Mouse (Mus musculus) hindbrain, embryonic 10.5 days (tissue): ENCODE measurements around the gene Dock9. TPM values are rescaled to one million over a fixed set of nuclear protein-coding genes. Genes with fewer than 3 reads are reported as not detected.
"Not testable (repeated sequence)": the region's sequence is repeated elsewhere in the genome, so short reads cannot be mapped to it uniquely, and the experiment has no call there.

Experiments used
- DNase-seq: peaks from one replicate; pipeline ENCODE4 v3.0.0-alpha.2; 2017; ENCODE audit warnings: low spot score
- H3K27ac ChIP-seq: fragments of 300-500 bp; sonication (generic); 2 replicates; pipeline ENCODE4 v1.5.1; 2016; ENCODE audit warnings: mild to moderate bottlenecking, moderate library complexity
- H3K27me3 ChIP-seq: fragments of 300-500 bp; sonication (generic); 2 replicates; pipeline ENCODE4 v1.6.1; 2016; ENCODE audit warnings: mild to moderate bottlenecking; ENCODE audit not compliant: poor library complexity, insufficient read depth, severe bottlenecking
- H3K36me3 ChIP-seq: fragments of 300-500 bp; sonication (generic); 2 replicates; pipeline ENCODE4 v1.6.1; 2016; ENCODE audit warnings: mild to moderate bottlenecking, moderate library complexity
- H3K4me1 ChIP-seq: fragments of 300-500 bp; sonication (generic); replicated peaks from 2 replicates; pipeline ENCODE4 v1.6.1; 2016; ENCODE audit warnings: mild to moderate bottlenecking
- H3K4me3 ChIP-seq: fragments of 300-500 bp; sonication (generic); 2 replicates; pipeline ENCODE4 v1.5.1; 2016; ENCODE audit warnings: mild to moderate bottlenecking, moderate library complexity
- H3K9me3 ChIP-seq: fragments of 300-500 bp; sonication (generic); 2 replicates; pipeline ENCODE4 v1.6.1; 2016; ENCODE audit warnings: mild to moderate bottlenecking, moderate library complexity
- WGBS: fragments of 180-500 bp; shearing (Covaris S2); methylation state at CpG from one replicate; pipeline ENCODE4 v1.1.7; 2016; 5-methylcytosine and 5-hydroxymethylcytosine counted together
- polyA plus RNA-seq: library from polyadenylated mRNA; unstranded; fragments of >200 nt; fragmentation: Nextera tagmentation; extraction: Ambion mirVana; gene quantifications from 2 replicates; pipeline ENCODE4 v1.2.1, GENCODE M21; 2016

Gene Dock9
- polyA plus RNA-seq, 1 experiment from 2014 or later = 3.3 TPM

DNA sequence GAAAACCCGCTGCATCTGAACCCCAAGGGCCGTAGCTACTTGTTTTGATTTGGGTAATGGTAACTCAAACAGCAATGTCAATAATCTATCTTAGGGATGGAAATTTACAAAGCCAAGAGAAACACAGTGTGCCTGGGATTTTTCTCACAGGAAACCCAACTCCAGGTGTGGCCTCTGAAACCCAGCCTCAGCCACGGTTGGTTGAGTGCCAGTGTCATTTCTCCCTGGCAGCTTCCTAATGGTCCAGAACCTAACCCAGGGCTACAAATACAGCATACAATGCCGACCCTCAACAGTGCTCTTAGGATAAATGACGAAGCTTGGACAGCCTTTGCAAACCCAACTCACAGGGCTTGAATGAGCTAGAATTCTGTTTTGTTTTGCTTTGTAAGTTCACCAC is 92.0 kb downstream of the Dock9 start:
- Histone ChIP-seq H3K4me3 (no peak overlapping the region), H3K36me3 (no peaks in the 10 kb centered on the region), H3K4me1 (0 out of 2 replicates have a peak, but pooled peaks cover 5% of the 10 kb centered on the region), H3K27ac (no peak overlapping the region), H3K9me3 (no peaks in the 10 kb centered on the region), H3K27me3 (no peaks in the 10 kb centered on the region)
- no peak for DNase-seq
- 74% methylated on average over 5 of the region's 5 CpGs for WGBS

- no peaks in the 10 kb centered on the region for H3K9me3 ChIP-seq
- 57% methylated on average over 4 of the region's 4 CpGs for WGBS
- H3K27ac ChIP-seq = no peak overlapping the region
- peaks cover 19% of the 10 kb centered on the region for H3K4me1 ChIP-seq
- H3K4me3 ChIP-seq = no peak overlapping the region
- H3K36me3 ChIP-seq = no peaks in the 10 kb centered on the region
- no peaks in the 10 kb centered on the region for H3K27me3 ChIP-seq
- no peak for DNase-seq
Measured at GRCm38 (mm10) chr14:121702534-121702933, 95.1 kb downstream of the Dock9 start.

DNA sequence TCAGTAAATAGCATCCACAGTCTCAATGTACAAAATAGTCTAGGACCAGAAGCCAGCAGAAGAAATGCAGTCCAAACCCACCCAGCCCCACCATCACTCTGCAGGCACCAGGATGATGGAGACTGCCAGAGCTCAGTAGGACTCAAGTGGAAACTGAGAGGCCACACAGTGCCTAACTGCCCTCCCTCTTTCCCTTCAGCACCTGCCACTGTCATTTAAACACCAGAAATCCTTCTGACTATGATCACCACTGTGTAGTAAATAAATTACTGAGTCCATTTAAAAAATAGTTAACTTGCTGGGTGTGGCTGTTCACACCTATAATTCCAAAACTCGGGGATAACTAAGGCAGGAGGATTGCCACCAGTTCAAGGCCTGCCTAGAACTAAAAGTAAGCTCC is 97.6 kb downstream of the Dock9 start:
- H3K4me3 ChIP-seq = no peak overlapping the region
- H3K27me3 ChIP-seq = no peaks in the 10 kb centered on the region
- peaks cover 28% of the 10 kb centered on the region for H3K4me1 ChIP-seq
- 81% methylated on average over 1 of the region's 1 CpGs for WGBS
- no peak for DNase-seq
- H3K36me3 ChIP-seq = no peaks in the 10 kb centered on the region
- no peak overlapping the region for H3K27ac ChIP-seq
- H3K9me3 ChIP-seq = no peaks in the 10 kb centered on the region

DNA sequence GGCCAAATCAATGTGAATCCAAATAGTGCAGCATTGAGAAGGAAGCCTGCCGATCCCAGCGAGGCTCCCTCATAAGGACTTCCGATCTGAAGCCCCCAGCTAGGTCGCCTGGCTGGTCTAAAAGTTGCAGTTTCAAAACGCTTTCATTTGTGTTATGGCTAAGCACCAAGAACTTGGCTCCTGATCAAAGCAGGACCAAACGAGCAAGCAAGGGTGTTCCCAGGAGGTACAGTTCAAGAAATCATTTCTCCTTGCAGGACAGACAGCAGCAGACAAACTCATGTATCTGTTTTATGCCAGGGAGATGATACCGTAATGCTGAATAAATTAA is 99.1 kb downstream of the Dock9 start:
- Histone ChIP-seq H3K4me1 (peaks cover 28% of the 10 kb centered on the region), H3K27ac (peak overlapping the region; percentile 79), H3K27me3 (no peaks in the 10 kb centered on the region), H3K4me3 (peak overlapping the region; percentile 48), H3K9me3 (no peaks in the 10 kb centered on the region), H3K36me3 (no peaks in the 10 kb centered on the region)
- 23% methylated on average over 7 of the region's 7 CpGs for WGBS
- no peak for DNase-seq

DNA sequence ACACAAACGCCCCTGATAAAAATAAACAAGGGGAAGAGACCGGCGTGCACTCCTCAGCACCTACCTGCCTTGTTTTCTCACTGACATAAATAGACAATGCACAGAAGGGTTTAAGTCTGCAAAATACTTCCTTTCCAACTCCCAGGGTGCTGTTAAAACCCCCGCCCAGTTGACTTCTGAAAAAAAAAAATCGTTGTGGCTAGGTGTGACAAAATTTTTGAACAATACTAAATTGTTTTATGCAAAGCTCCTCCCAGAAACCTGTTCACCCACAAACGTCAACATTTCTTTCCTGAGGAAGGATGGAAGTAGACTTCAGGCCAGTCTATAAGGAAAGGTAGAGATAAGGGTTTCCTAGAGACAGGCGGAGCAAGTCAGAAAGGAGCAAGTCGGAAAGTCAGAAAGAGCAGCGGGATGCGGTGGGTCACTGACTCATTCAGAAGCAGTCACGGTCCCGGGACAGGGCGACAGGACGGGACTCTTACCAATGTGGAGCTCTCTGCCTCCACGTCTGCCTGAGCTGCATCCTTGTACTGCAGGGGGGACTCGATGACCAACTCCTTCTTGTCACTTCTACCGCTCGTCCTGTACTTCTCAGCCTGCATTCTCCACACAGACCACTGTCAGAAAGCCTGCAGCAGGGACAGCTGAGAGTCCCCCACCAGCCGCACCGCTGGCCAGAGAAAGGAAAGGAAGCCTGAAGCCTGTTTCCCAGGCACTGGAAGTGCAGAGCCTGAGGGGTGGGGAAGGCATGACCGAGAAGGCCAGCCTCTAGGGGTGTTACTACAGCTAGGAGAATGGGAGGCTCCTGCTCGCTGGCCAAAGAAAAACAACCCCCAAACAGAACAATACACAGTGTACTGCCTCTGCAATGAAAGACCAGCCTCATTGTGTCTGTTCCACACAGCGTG is 99.7 kb downstream of the Dock9 start:
- H3K27ac ChIP-seq = peak overlapping the region; percentile 79
- 12% methylated on average over 23 of the region's 23 CpGs for WGBS
- no peaks in the 10 kb centered on the region for H3K27me3 ChIP-seq
- peaks cover 28% of the 10 kb centered on the region for H3K4me1 ChIP-seq
- DNase-seq = peak; percentile 67
- H3K36me3 ChIP-seq = no peaks in the 10 kb centered on the region
- no peaks in the 10 kb centered on the region for H3K9me3 ChIP-seq
- peak overlapping the region; percentile 48 for H3K4me3 ChIP-seq

DNA sequence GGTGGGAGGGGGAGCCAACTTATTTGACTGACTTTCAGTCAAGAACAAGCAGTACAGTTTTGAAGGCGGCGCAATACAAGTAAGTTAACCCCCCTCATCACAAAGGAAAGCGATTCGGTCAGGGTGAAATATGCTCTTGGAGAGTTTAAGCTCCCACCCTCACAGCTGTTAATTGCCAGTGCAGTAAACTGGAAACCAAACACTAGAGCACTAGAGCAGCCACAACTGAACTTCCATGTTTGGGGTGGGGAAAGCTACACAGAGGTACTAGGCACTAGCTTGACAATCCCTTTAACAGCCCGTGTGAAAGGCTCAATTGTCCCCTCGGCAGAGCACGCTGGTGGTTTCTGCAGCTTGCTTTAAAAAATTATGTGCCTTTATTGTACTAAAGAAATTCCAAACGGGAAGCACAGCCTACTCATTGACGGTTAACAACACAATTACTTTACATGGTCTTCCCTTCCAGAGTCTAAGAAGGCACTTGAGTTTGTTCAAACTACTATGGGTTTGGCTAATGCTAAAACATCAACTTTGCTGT is 100.4 kb downstream of the Dock9 start:
- DNase-seq = peak; percentile 12
- H3K27ac ChIP-seq = peak overlapping the region; percentile 79; the same call in 1 of the 2 replicates

DNA sequence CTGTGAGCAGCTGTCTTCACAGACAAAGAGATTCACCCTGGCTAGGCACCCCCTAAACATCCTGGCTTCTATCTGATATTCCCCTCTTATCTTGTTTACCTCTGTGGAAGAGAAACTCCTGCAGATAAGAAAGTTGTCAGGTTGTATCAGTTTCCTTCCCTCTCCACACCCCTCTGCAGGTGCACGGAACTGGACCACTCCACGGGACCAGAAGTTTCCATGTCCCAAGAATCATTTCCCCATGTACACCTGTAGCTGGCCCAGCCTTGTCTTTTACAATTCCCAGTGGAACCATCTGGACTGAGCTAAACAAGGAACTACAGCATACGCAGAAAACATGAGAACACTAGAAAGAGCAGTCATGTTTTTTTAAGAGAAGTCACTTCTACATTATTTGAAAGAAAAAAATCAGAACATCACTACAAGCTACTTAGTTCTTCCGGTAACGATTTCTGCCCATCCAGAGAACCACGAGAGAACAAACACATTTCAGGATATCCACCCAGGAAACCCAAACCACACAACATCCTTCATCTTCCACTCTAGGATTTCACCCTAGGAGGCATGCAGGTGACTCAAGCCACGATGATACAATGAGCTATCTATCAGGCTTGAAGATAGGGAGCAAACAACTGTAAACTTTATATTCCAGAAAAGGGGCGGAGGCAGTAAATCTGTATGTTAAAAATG is 101.1 kb downstream of the Dock9 start:
- Histone ChIP-seq H3K36me3 (no peaks in the 10 kb centered on the region), H3K9me3 (no peaks in the 10 kb centered on the region), H3K27ac (no peak overlapping the region; the same call in 1 of the 2 replicates), H3K4me3 (no peak overlapping the region), H3K4me1 (peaks cover 28% of the 10 kb centered on the region), H3K27me3 (no peaks in the 10 kb centered on the region)
- WGBS = 86% methylated on average over 8 of the region's 8 CpGs
- no peak for DNase-seq

More for the DNA sequence above, 100.4 kb downstream of the Dock9 start:
- H3K9me3 ChIP-seq = no peaks in the 10 kb centered on the region
- no peaks in the 10 kb centered on the region for H3K27me3 ChIP-seq
- peaks cover 28% of the 10 kb centered on the region for H3K4me1 ChIP-seq
- WGBS = 47% methylated on average over 9 of the region's 9 CpGs
- H3K4me3 ChIP-seq = peak overlapping the region; percentile 48
- H3K36me3 ChIP-seq = no peaks in the 10 kb centered on the region

DNA sequence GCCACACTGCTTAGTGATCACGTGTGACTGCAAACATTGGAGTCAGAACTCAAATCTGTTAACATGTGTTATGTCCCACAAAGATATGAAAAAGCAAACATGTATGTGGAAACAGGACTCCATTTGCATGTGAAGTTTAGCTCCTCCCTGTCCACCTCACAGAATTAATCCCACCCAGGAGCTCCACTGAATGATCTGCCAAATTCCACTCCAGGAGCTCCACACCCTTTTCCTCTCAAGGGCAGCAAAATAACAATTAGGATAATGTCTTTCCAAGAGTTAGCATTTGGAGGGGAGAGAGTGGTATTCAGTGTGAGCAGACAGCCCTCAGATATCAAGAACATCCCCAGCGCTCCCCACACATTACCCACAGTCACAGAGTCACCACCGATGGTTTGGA is 102.9 kb downstream of the Dock9 start:
- no peaks in the 10 kb centered on the region for H3K27me3 ChIP-seq
- no peaks in the 10 kb centered on the region for H3K9me3 ChIP-seq
- H3K4me3 ChIP-seq = no peak overlapping the region
- peaks cover 28% of the 10 kb centered on the region for H3K4me1 ChIP-seq
- H3K36me3 ChIP-seq = no peaks in the 10 kb centered on the region
- DNase-seq = no peak
- no peak overlapping the region for H3K27ac ChIP-seq
- WGBS = 88% methylated on average over 3 of the region's 3 CpGs

GRCm38 (mm10) chr14:121693991-121694594 is 103.5 kb downstream of the Dock9 start:
- H3K4me3 ChIP-seq = no peak overlapping the region
- WGBS = 90% methylated on average over 11 of the region's 11 CpGs
- no peaks in the 10 kb centered on the region for H3K9me3 ChIP-seq
- H3K27me3 ChIP-seq = no peaks in the 10 kb centered on the region
- peaks cover 28% of the 10 kb centered on the region for H3K4me1 ChIP-seq
- no peak for DNase-seq
- H3K27ac ChIP-seq = no peak overlapping the region
- no peaks in the 10 kb centered on the region for H3K36me3 ChIP-seq

GRCm38 (mm10) chr14:121689649-121690048 is 108.0 kb downstream of the Dock9 start:
- not testable (repeated sequence) for H3K27ac ChIP-seq, H3K36me3 ChIP-seq, H3K9me3 ChIP-seq, H3K27me3 ChIP-seq, DNase-seq, H3K4me3 ChIP-seq
- H3K4me1 ChIP-seq = peaks cover 17% of the 10 kb centered on the region
- 70% methylated on average over 5 of the region's 5 CpGs for WGBS

DNA sequence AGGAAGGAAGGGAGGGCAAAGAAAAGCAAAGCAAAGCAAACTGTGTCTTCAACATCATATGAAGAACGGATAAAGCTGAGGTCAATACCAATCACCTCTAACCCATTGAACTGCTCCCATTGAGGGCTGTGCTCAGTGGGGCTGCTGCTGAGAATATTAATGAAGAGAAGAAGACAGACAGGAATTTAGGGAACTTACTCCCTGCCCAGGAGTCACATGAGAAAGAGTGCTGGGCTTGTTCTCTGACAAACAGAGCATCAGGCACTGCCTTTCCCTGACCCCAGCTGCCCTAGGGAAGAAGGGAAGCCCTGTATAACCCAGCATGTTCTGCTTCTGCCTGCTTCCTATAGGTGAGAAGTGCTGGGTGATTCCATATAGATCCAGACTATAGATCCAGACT is 109.5 kb downstream of the Dock9 start:
- Histone ChIP-seq H3K9me3 (no peaks in the 10 kb centered on the region), H3K36me3 (no peaks in the 10 kb centered on the region), H3K27ac (peak overlapping the region; percentile 50), H3K27me3 (no peaks in the 10 kb centered on the region), H3K4me3 (no peak overlapping the region), H3K4me1 (peaks cover 17% of the 10 kb centered on the region)
- DNase-seq = peak; percentile 7
- 32% methylated on average over 1 of the region's 1 CpGs for WGBS

GRCm38 (mm10) chr14:121687274-121687673 is 110.4 kb downstream of the Dock9 start:
- DNase-seq = no peak
- H3K27ac ChIP-seq = no peak overlapping the region
- H3K4me1 ChIP-seq = peaks cover 17% of the 10 kb centered on the region
- no peaks in the 10 kb centered on the region for H3K36me3 ChIP-seq
- H3K9me3 ChIP-seq = no peaks in the 10 kb centered on the region
- no peaks in the 10 kb centered on the region for H3K27me3 ChIP-seq
- no peak overlapping the region for H3K4me3 ChIP-seq
- 81% methylated on average over 7 of the region's 7 CpGs for WGBS

DNA sequence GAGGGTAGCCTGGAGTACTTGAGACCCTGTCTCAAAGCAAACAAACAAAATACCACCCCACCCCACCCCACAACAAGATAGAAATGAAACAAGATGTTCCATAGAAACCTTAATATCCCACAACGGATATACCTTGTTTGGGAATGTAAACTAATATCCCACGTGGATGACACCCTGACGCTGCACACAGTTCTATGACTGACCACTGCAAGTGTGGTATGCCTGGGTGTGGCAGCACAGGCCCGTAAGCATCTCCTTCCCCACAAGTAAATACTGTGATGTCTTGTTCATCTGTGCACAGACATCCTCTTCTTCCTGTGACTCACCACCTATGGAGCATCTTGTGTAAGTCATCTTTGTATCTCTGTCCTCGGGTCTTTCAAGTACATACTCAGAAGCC is 118.7 kb downstream of the Dock9 start:
- no peaks in the 10 kb centered on the region for H3K36me3 ChIP-seq
- peaks cover 19% of the 10 kb centered on the region for H3K4me1 ChIP-seq
- no peaks in the 10 kb centered on the region for H3K9me3 ChIP-seq
- no peak overlapping the region for H3K4me3 ChIP-seq
- WGBS = 91% methylated on average over 5 of the region's 5 CpGs
- no peaks in the 10 kb centered on the region for H3K27me3 ChIP-seq
- no peak overlapping the region for H3K27ac ChIP-seq
- no peak for DNase-seq
